In the genomic region with DNA sequence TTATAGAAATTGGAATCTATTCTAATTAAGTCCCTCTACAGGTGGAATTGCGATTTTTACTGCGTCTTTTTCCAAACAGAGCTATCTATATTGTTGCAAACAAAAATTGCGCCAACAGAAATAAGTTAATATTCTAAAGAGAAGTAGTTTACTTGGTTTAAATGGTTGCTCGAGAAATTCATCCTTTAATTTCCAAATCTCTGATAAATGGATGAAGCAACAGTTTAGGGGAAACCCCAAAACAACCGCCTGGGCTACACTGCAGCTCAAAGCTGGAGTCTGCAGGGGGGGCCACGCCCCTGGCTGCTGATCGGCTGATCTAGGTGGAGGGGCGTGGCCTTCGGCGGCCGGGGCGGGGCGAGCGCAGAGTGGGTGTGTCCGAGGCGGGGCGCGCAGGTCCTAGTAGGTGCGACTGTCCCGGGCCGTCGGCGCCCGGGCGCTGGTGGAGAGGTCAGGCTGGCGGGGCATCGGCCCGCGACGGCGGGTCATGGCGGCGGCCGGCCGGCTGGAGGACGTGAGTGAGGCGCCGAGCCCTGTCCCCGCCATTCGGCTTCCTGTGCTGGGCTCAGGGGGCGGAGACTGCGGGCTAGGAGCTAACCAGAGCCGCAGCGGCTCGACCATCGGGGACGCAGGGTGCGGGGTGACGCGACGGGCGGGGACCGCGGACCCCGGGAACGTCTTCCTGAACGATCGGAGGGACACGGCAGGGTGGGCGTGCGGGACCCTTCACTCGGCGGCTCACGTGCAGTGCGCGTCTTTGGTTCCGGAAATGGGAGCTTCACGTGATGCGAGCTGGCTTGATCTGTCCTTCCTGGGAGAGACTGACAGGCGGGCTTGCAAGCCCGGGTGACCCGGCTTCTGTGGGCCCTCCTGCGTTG, we compare ENCODE assay signal across 8 mouse cellular contexts. TPM values are rescaled to one million over a fixed set of nuclear protein-coding genes. Genes with fewer than 3 reads are reported as not detected.
DNase-seq lines count a peak whose midpoint lies in the region; ATAC-seq and TF ChIP-seq lines count a peak whose summit lies in the region.

Gene Tmem192, plus strand, starts transcription at position 366 of the 878 bp plus-strand sequence.

- H3K4me1 ChIP-seq in bone marrow macrophage, adult 2 months (ENCODE audit: control insufficient read depth, insufficient read depth, low read length): peaks cover 31% of the 10 kb centered on the region
- H3K4me1 ChIP-seq in embryonic fibroblast, embryonic 13.5 days (ENCODE audit: control insufficient read depth, insufficient read depth, low read length): no peaks in the 10 kb centered on the region
- 0 out of 2 replicates have a peak, but pooled peaks cover 7% of the 10 kb centered on the region for H3K4me1 ChIP-seq in heart, embryonic 10.5 days
- no peaks in the 10 kb centered on the region for H3K4me1 ChIP-seq in kidney, embryonic 16.5 days (ENCODE audit: insufficient read depth, low read length)
- peaks cover 3% of the 10 kb centered on the region; the same call in 1 of the 2 replicates for H3K4me1 ChIP-seq in liver, adult 2 months (ENCODE audit: control insufficient read depth, insufficient read depth, low read length)

- H3K4me3 ChIP-seq in bone marrow macrophage, adult 2 months (ENCODE audit: insufficient read depth, low read length): peak within 1 kb of the TSS; percentile 76
- H3K4me3 ChIP-seq in embryonic fibroblast, embryonic 13.5 days (ENCODE audit: insufficient read depth, low read length): peak within 1 kb of the TSS; percentile 57
- H3K4me3 ChIP-seq in heart, embryonic 10.5 days: peak within 1 kb of the TSS; percentile 78
- H3K4me3 ChIP-seq in kidney, embryonic 16.5 days (ENCODE audit: low read length): peak within 1 kb of the TSS; percentile 84
- peak within 1 kb of the TSS; percentile 90 for H3K4me3 ChIP-seq in liver, adult 2 months (ENCODE audit: insufficient read depth, low read depth, low read length)
- peak within 1 kb of the TSS; percentile 48 for H3K4me3 ChIP-seq in myocyte

- 2% methylated on average over 72 of the region's 73 CpGs for WGBS in heart, embryonic 10.5 days
- WGBS in kidney, embryonic 16.5 days: 1% methylated on average over 73 of the region's 73 CpGs
- WGBS in liver, adult 2 months: under 1% methylated on average over 73 of the region's 73 CpGs

- TF ChIP-seq CTCF in bone marrow macrophage, adult 2 months (IDR thresholded peaks at IDR 0.05; ENCODE audit: low read depth, low read length): no peak
- TF ChIP-seq CTCF in embryonic fibroblast, embryonic 13.5 days (IDR thresholded peaks at IDR 0.05; ENCODE audit: borderline replicate concordance, insufficient read depth, low read length): no peak
- no peak for TF ChIP-seq CTCF in liver, adult 2 months (IDR thresholded peaks at IDR 0.05; ENCODE audit: low read depth, low read length)

- ATAC-seq in kidney, embryonic 16.5 days (ENCODE audit: low FRiP score, low TSS enrichment): peak; percentile 98

- H3ac ChIP-seq in myocyte (ENCODE audit: control insufficient read depth, insufficient read length): peak within 1 kb of the TSS; percentile 10

- no peaks in the 10 kb centered on the region for H3K9me3 ChIP-seq in heart, embryonic 10.5 days
- H3K9me3 ChIP-seq in kidney, embryonic 16.5 days (ENCODE audit: low read length): no peaks in the 10 kb centered on the region

- H3K36me3 ChIP-seq in heart, embryonic 10.5 days: no peaks in the 10 kb centered on the region
- H3K36me3 ChIP-seq in kidney, embryonic 16.5 days (ENCODE audit: insufficient read depth, low read length): no peaks in the 10 kb centered on the region
- no peaks in the 10 kb centered on the region for H3K36me3 ChIP-seq in liver, adult 2 months (ENCODE audit: control insufficient read depth, insufficient read depth, low read length)
- no peaks in the 10 kb centered on the region for H3K36me3 ChIP-seq in myocyte (ENCODE audit: control insufficient read depth, insufficient read depth)
- no peaks in the 10 kb centered on the region; the same call in 1 of the 2 replicates for H3K36me3 ChIP-seq in splenic B cell, adult 2 months (ENCODE audit: control insufficient read depth, insufficient read depth, low read length, poor library complexity, severe bottlenecking)

- H3K27ac ChIP-seq in bone marrow macrophage, adult 2 months (ENCODE audit: insufficient read depth, low read depth, low read length): peak within 1 kb of the TSS; percentile 95
- H3K27ac ChIP-seq in embryonic fibroblast, embryonic 13.5 days (ENCODE audit: insufficient read depth, low read length): peak within 1 kb of the TSS; percentile 20; the same call in 1 of the 2 replicates
- H3K27ac ChIP-seq in heart, embryonic 10.5 days: peak within 1 kb of the TSS; percentile 92
- H3K27ac ChIP-seq in kidney, embryonic 16.5 days (ENCODE audit: low read length): peak within 1 kb of the TSS; percentile 78
- H3K27ac ChIP-seq in liver, adult 2 months (replicated peaks; ENCODE audit: insufficient read depth, low read depth, low read length): peak within 1 kb of the TSS; percentile 96

- H3K9ac ChIP-seq in kidney, embryonic 16.5 days (replicated peaks; ENCODE audit: low read length): peak within 1 kb of the TSS; percentile 79
- peak within 1 kb of the TSS; percentile 95 for H3K9ac ChIP-seq in liver, adult 2 months (ENCODE audit: low read depth, low read length)

- 0 out of 2 replicates have a peak, but pooled peaks have one; percentile 11 for TF ChIP-seq POLR2A in bone marrow macrophage, adult 2 months (IDR thresholded peaks at IDR 0.05; ENCODE audit: borderline replicate concordance, low read depth, low read length)
- TF ChIP-seq POLR2A in embryonic fibroblast, embryonic 13.5 days (IDR thresholded peaks at IDR 0.05; ENCODE audit: low read depth, low read length): peak; percentile 47; the same call in 1 of the 2 replicates
- TF ChIP-seq POLR2A in liver, adult 2 months (IDR thresholded peaks at IDR 0.05; ENCODE audit: extremely low read depth, insufficient read depth, low read length): peak; percentile 35
- peak; percentile 64 for TF ChIP-seq POLR2A in myocyte (IDR thresholded peaks at IDR 0.05; ENCODE audit: insufficient read length, low read depth)

- H3K27me3 ChIP-seq in heart, embryonic 10.5 days (ENCODE audit: insufficient read depth, poor library complexity, severe bottlenecking): peaks cover 14% of the 10 kb centered on the region
- H3K27me3 ChIP-seq in kidney, embryonic 16.5 days (ENCODE audit: insufficient read depth, low read length): peaks cover 12% of the 10 kb centered on the region
- no peaks in the 10 kb centered on the region for H3K27me3 ChIP-seq in liver, adult 2 months (ENCODE audit: control insufficient read depth, insufficient read depth, low read length)
- H3K27me3 ChIP-seq in myocyte (ENCODE audit: control insufficient read depth, insufficient read depth, insufficient read length): no peaks in the 10 kb centered on the region
- H3K27me3 ChIP-seq in splenic B cell, adult 2 months (ENCODE audit: control insufficient read depth, insufficient read depth, low read length, poor library complexity, severe bottlenecking): no peaks in the 10 kb centered on the region

- H3K4me2 ChIP-seq in kidney, embryonic 16.5 days (replicated peaks; ENCODE audit: low read depth, low read length): peak within 1 kb of the TSS; percentile 67
- H3K4me2 ChIP-seq in myocyte (ENCODE audit: low read depth): peak within 1 kb of the TSS; percentile 94

- peak; percentile 98 for DNase-seq in A20 (ENCODE audit: low read depth, low spot score)
- peak; percentile 96 for DNase-seq in heart, embryonic 10.5 days (ENCODE audit: low spot score)
- peak; percentile 83 for DNase-seq in liver, adult 2 months (ENCODE audit: extremely low read depth, low read depth, low spot score)
- peak; percentile 96 for DNase-seq in splenic B cell, adult 2 months (ENCODE audit: low read depth, low spot score)

- H3K79me2 ChIP-seq in liver, adult 2 months (ENCODE audit: control insufficient read depth, insufficient read depth, low read length): peaks cover 4% of the 10 kb centered on the region; the same call in 1 of the 2 replicates
- no peaks in the 10 kb centered on the region for H3K79me2 ChIP-seq in myocyte (ENCODE audit: control insufficient read depth, insufficient read depth)

TF ChIP-seq in myocyte, 11 proteins besides CTCF, POLR2A, EP300 and RAD21:
- TF ChIP-seq MAX (IDR thresholded peaks at IDR 0.05; ENCODE audit: low read depth): no peak
- TF ChIP-seq SRF (IDR thresholded peaks at IDR 0.05; ENCODE audit: control insufficient read depth, insufficient read length, low read depth): no peak
- peak; percentile 94 for TF ChIP-seq USF1 (IDR thresholded peaks at IDR 0.05; ENCODE audit: low read depth)
- TF ChIP-seq MYOG (IDR thresholded peaks at IDR 0.05; ENCODE audit: control insufficient read depth in 1 of 3, insufficient read depth in 1 of 3, insufficient read length in 2 of 3, low read depth in 2 of 3): peak in 1 of 3 experiments; percentile 2
- TF ChIP-seq CEBPB (IDR thresholded peaks at IDR 0.05; ENCODE audit: insufficient read depth, poor library complexity, severe bottlenecking): 0 out of 2 replicates have a peak, but pooled peaks have one; percentile 11

RNA-seq across cellular contexts. Expression of gene Tmem192, which starts in this region (rescaled TPM):
- 54.1 and 59.9 TPM in 2 replicates for polyA plus RNA-seq in bone marrow macrophage, adult 2 months (2012; ENCODE audit: insufficient read depth, insufficient read length, missing spikeins)
- polyA plus RNA-seq in embryonic fibroblast, embryonic 13.5 days (2011; ENCODE audit: insufficient read length, low read depth, missing spikeins): 25.1 and 32.5 TPM in 2 replicates
- 28.5 and 29.0 TPM in 2 replicates for polyA plus RNA-seq in heart, embryonic 10.5 days (2016; fragmentation: Nextera tagmentation; extraction: Ambion mirVana)
- polyA plus RNA-seq in kidney, embryonic 16.5 days (2015; fragmentation: Nextera tagmentation; extraction: Ambion mirVana): 33.1 and 34.4 TPM in 2 replicates
- total RNA-seq in liver, adult 2 months (2014; rRNA removed): 5.1 and 5.3 TPM in 2 replicates
- 28.8 and 31.3 TPM in 2 replicates for polyA plus RNA-seq in liver, adult 2 months (2012; rRNA removed)
- 38.5 TPM for polyA plus RNA-seq in myocyte (2012; fragmentation: generic; extraction: Trizol)

Comparison
In these comparisons a context has a peak if more than half of its experiments do, and no peak if none do; other contexts are left out.
1. Peak in every context shown above with its lines: DNase-seq, ATAC-seq, H3K4me3 ChIP-seq and H3K27ac ChIP-seq.
2. H3K27ac ChIP-seq: peak in every context shown above with its lines; median percentile 96 in liver, adult 2 months; 95 in bone marrow macrophage, adult 2 months; 92 in heart, embryonic 10.5 days; 78 in kidney, embryonic 16.5 days; 20 in embryonic fibroblast, embryonic 13.5 days.
3. POLR2A ChIP-seq: peak in every context shown above with its lines; median percentile 64 in myocyte; 47 in embryonic fibroblast, embryonic 13.5 days; 35 in liver, adult 2 months; 11 in bone marrow macrophage, adult 2 months.